Mouse (Mus musculus) WW6 (cell line): ENCODE data around the gene Theg.

Source experiments
- DNase-seq: peaks from one replicate; pipeline ENCODE4 v3.0.0-alpha.2; 2013; ENCODE audit warnings: low read depth, low spot score

Gene Theg

GRCm38 (mm10) chr10:79587061-79587751 lies at the start of gene Theg:
Theg (minus strand) TSS chr10:79587331.
- no peak for DNase-seq

- no peak for DNase-seq
These were observed 49.2 kb upstream of the Theg start for GRCm38 (mm10) chr10:79636287-79636686.

GRCm38 (mm10) chr10:79633006-79633777 lies 46.1 kb upstream of the Theg start:
- DNase-seq: no peak

GRCm38 (mm10) chr10:79631432-79631831 lies 44.3 kb upstream of the Theg start:
- no peak for DNase-seq

- no peak for DNase-seq
These were observed 41.2 kb upstream of the Theg start for GRCm38 (mm10) chr10:79628377-79628776.

GRCm38 (mm10) chr10:79626156-79626555 lies 39.0 kb upstream of the Theg start:
- no peak for DNase-seq

GRCm38 (mm10) chr10:79625398-79625797 lies 38.3 kb upstream of the Theg start:
- DNase-seq: no peak

GRCm38 (mm10) chr10:79623950-79624349 lies 36.8 kb upstream of the Theg start:
- no peak for DNase-seq

- no peak for DNase-seq
These were observed 29.2 kb upstream of the Theg start for GRCm38 (mm10) chr10:79616376-79616775.

- DNase-seq: no peak
These were observed 28.7 kb upstream of the Theg start for GRCm38 (mm10) chr10:79615860-79616259.

GRCm38 (mm10) chr10:79614305-79614643 lies 27.1 kb upstream of the Theg start:
- DNase-seq: no peak

- peak; percentile 81 for DNase-seq
These were observed 26.6 kb upstream of the Theg start, which contains the start of gene C2cd4c for GRCm38 (mm10) chr10:79613578-79614304. C2cd4c (minus strand) TSS chr10:79614025.

- DNase-seq: no peak
These were observed 25.3 kb upstream of the Theg start for GRCm38 (mm10) chr10:79612192-79613135.

- no peak for DNase-seq
These were observed 24.2 kb upstream of the Theg start for GRCm38 (mm10) chr10:79611296-79611695.

- DNase-seq: no peak
These were observed 22.1 kb upstream of the Theg start for GRCm38 (mm10) chr10:79609276-79609675.

- no peak for DNase-seq
These were observed 20.8 kb upstream of the Theg start for GRCm38 (mm10) chr10:79607892-79608291.

- DNase-seq: no peak
These were observed 19.4 kb upstream of the Theg start for GRCm38 (mm10) chr10:79606537-79606936.

- no peak for DNase-seq
These were observed 10.8 kb upstream of the Theg start for GRCm38 (mm10) chr10:79597936-79598230.

GRCm38 (mm10) chr10:79597051-79597935 lies 10.2 kb upstream of the Theg start:
- DNase-seq: no peak

- no peak for DNase-seq
These were observed 8.4 kb upstream of the Theg start for GRCm38 (mm10) chr10:79595590-79595929.
